Mouse (Mus musculus) liver (tissue): ENCODE measurements at regions not wholly inside any gene's neighbourhood (a gene's known extent, or its start where the extent isn't known, plus 50 kb on each side); places are given as distances from the start of the nearest gene placed in this dataset.

Source experiments
- DNase-seq: peaks from one replicate; pipeline ENCODE4 v3.0.0-alpha.2; 2020; ENCODE audit warnings: mixed read lengths

- no peak for DNase-seq
Observed at GRCm38 (mm10) chr4:39926021-39926591, 216.8 kb upstream of the Aco1 start.

GRCm38 (mm10) chr4:39926594-39926993 is 216.3 kb upstream of the Aco1 start:
- no peak for DNase-seq

DNA sequence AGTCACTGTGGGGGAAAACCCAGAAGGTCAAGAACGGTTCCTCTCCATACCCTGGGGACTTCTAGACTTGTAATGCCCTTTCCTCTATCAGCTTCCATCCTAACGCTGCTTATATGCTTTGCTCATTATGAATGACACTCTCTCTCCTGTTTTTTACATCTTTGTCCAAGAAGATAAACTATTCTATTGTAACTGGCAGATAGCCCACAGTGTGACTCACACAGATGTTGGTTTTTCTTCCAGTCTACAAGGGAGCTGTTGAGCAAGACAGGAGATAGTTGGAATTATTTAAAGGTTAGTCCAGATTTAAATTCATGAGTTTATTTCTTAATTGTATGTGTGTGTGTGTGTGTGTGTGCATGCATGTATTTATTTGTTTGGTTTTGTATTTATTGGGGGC is 214.4 kb upstream of the Aco1 start:
- DNase-seq: no peak

- DNase-seq: no peak
Observed at GRCm38 (mm10) chr4:39934025-39934708, 208.7 kb upstream of the Aco1 start.

DNA sequence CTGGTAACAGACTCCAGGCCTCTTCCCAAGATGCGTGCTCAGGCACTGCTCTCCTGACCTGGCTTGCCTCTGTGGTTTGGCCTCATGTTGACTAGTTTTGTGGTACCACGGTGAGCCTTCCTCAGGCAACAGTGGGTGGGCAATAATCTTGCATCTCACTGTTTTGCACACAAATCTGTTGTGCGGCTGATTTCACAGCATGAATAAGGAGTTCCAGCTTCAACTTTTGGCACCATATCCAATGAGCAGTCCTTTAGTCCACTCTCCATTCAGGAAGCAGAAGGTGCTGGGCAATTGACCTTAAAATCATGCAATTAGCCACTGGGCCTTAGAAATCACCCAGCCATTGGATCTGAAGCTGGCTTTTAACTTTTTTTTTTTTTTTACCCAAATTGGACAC is 184.2 kb upstream of the Aco1 start:
- no peak for DNase-seq

DNA sequence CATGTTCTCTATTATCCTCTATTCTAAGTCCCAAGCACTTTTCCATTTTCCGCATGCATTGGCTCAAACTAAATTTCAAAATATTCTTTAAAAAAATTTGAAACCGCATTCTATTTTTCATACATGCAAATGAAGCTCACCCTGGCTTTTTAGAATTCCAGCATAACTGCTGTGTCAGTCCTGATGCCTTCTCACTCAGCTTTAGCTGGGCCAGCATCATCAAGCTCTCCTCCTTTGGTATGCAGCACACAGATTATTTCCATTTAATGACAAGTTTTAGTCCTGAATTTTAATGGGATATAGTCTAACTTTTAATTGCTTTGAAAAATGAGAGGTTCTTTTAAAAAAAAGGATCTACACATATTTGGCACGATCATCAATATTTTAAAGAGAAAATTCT is 174.9 kb upstream of the Aco1 start:
- DNase-seq: no peak

DNA sequence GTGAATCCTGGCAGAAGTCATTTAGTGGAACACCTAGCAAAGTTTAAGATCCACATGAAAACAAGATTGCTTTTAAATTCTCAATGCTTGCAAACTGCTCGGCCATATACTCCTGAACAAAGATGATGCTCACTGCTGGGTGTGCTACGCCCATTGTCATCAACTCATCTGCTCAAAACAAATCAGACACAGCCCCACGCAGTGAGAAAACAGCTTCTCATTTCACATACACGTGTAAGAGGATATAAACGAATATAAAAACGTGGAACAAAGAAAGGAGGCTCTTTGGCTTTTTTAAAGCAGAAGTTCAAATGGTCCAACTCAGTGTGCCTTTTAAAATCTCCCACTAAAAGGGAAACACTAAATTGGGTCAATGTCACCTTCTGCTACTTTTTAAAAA is 151.5 kb upstream of the Aco1 start:
- DNase-seq: no peak

GRCm38 (mm10) chr4:39991851-39992250 is 151.0 kb upstream of the Aco1 start:
- DNase-seq: no peak

- DNase-seq: no peak
Observed at GRCm38 (mm10) chr4:39998771-39999422, 144.0 kb upstream of the Aco1 start.

- DNase-seq: peak; percentile 17
Observed at GRCm38 (mm10) chr4:40014666-40015065, 128.2 kb upstream of the Aco1 start.

DNA sequence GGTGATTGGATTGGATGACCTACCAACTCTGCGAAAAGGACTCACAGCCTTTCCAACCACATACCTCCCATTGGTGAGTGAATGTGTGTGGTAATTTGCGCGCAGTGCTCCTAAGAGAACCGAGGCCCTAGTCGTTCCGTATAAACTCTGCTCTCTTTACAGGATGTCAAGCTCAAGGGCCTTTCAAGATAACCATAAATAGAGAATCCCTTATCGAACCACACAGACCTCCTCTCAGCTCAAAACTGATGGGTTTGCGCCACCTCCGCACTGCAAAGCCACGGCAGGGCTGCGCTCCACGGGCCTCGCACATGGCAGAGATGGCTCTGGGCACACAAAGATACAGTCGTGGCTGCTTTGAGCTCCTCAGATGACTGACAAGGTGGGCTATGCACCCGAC is 126.0 kb upstream of the Aco1 start:
- no peak for DNase-seq

DNA sequence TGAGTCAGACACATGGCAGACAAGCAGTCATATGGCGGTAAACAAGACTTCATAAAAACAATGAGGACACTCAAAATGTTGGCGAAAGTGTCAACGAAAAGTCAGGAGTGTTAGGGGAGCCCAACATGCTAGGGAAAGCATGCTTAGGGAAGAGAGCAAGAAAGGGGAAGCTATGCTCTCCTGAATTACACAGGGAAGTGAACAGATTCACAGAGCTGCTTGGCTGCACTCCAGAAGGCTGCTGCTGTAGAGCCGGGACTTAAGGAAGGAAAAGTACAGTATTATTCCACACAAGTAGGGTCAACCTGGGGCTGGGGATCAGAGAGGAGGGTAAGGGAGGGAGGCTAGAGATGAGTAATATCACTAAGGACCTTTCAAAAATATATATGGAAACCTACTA is 124.7 kb upstream of the Aco1 start:
- no peak for DNase-seq

DNA sequence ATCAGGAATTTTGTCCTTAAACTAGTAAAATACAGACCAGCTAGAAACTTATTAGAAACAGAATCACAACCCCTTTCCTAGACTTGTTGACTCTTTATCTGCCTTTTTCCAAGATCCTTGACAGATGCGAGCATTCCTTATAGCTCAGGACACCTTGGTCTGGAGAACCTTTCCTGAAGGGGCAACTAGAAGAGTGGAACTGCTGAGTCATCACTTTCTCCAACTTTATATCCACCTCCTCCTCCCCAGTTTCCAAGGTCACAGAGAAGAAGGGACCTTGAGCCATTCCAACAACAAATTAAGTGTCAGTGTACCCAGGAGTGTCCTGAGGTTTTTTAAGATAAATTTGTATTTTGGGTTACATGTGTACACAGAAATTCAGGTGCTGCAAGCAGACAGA is 111.5 kb upstream of the Aco1 start:
- no peak for DNase-seq

DNA sequence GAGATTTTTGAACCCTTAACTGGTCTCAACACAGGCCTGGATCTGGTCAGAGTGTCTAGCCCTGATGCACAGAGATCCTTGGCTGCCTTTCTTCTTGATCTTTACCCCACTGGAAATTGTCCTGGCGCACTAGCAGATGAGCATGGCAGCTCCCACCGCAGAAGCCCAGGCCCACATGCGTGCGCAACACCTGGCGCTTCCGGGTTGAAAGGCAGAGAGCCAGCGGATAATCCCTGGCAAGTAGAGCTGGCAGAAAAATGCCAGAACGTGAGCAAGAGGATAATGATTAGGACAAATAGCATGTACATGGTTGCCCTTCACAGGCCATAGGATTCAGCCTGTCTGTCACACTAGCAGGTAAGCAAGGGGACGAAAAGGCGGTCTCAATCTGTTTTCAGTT is 95.0 kb upstream of the Aco1 start:
- no peak for DNase-seq

- DNase-seq: no peak
Observed at GRCm38 (mm10) chr4:40049086-40049485, 93.8 kb upstream of the Aco1 start.

GRCm38 (mm10) chr4:40051848-40052247 is 91.0 kb upstream of the Aco1 start:
- no peak for DNase-seq

DNA sequence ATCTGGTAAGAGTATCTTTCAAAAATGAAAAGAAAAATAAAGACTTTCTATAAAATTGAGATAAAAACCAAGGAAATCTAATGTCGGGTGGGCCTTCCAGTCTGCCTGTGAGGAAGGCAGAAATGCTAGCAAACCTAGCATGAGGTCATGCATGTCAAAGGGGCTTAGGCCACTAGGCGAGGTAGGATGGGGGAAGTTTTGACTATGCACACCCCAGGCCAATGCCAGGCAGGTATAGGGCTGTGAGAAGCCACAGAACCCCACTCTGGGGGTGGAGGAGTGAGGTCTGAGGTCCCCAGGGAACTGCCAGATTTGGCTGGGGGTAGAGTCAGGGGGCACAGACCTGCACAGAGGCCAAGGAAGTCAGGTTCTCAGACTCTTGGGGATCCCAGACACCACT is 89.5 kb upstream of the Aco1 start:
- no peak for DNase-seq

DNA sequence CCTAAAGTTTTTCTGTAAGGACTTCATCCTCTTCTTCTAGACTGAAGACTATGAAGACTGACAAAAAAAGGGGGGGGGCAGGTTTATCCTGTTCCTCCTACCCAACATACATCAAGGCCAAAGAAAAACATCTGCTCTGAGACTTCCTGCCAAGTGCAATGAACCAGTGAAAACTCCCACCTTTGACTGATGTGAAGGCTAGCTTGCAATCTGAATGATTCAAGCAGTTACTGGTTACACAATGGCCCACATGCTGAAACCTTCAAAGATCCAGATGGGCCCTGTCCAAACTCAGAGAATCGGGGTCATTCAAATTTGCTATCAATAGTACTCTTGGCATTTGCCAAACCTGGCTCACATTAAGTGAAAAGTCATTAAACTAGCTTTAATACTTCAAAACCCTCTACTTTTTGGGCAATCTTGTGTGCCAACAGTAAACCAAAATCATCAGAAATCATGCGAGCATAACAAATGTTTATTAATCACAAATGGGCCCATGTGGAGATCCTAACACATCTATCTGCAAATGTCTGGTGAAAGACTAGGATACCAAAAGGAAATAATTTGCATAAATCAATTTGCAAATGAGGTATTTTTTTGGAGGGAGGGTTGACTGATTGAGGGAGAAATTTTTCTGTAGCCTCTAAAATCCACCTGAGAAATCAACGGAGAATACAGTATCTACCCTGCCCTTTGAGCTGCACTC is 79.0 kb upstream of the Aco1 start:
- no peak for DNase-seq

DNA sequence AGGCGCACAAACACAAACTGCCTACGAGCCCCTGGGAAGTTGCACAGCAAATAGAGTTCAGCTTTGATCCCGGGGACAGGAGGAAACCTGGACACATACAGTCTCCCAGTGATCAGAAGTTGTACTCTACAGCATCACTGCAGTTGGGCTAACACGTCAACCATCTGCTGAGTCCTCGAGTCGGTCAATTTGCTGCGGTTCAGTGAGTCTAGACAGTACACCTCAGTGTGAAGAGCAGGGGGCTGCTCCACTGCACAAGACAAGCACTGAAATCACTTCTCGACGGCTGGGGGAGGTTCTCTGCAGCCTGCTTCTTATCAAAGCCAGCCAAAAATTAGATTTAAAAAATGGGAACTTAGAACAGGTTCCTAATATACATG is 78.4 kb upstream of the Aco1 start:
- no peak for DNase-seq

GRCm38 (mm10) chr4:40070959-40071634 is 71.8 kb upstream of the Aco1 start:
- no peak for DNase-seq

DNA sequence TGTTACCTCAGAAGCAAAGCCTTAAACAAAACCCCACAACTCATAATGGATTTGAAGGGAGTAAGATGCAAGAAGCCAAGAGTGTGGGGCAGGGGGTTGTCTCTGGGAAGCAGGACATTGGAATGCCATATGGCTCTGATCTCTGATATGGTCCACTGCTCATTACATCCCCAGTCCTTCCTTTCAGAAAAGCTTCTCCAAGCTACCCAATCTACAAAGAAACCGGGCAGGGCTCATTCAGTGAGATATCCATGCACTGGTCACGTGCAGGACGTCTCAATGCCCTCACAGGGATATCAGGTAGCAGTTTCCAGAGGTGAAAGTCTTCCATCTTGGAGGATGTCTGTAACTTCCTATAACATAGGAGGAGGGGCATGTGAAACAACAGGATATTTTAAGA is 61.8 kb upstream of the Aco1 start:
- no peak for DNase-seq

- no peak for DNase-seq
Observed at GRCm38 (mm10) chr4:40090295-40090694, 52.6 kb upstream of the Aco1 start.
